Mouse (Mus musculus) kidney, embryonic 15.5 days (tissue): ENCODE measurements around the gene Fbxw9. TPM values are rescaled to one million over a fixed set of nuclear protein-coding genes. Genes with fewer than 3 reads are reported as not detected.
A peak's percentile ranks its signal among the peaks of the same experiment; 100 is the strongest.
"Not testable (repeated sequence)": the region's sequence is repeated elsewhere in the genome, so short reads cannot be mapped to it uniquely, and the experiment has no call there.

Source experiments
- ATAC-seq: fragments of 200-750 bp; cut with Nextera tagmentation; replicated peaks from 2 replicates; pipeline ENCODE4 v1.8.0; 2017; ENCODE audit warnings: moderate TSS enrichment; ENCODE audit not compliant: low FRiP score
- H3K27ac ChIP-seq: fragments of 300-500 bp; sonication (generic); 2 replicates; pipeline ENCODE4 v1.5.1; 2015; ENCODE audit warnings: mild to moderate bottlenecking, inconsistent platforms
- H3K27me3 ChIP-seq: fragments of 300-500 bp; sonication (generic); 2 replicates; pipeline ENCODE4 v1.6.1; 2015; ENCODE audit warnings: inconsistent platforms
- H3K36me3 ChIP-seq: fragments of 300-500 bp; sonication (generic); 2 replicates; pipeline ENCODE4 v1.6.1; 2015; ENCODE audit warnings: inconsistent platforms
- H3K4me1 ChIP-seq: fragments of 300-500 bp; sonication (generic); 2 replicates; pipeline ENCODE4 v1.6.1; 2015; ENCODE audit warnings: inconsistent platforms
- H3K4me2 ChIP-seq: fragments of 300-500 bp; sonication (generic); 2 replicates; pipeline ENCODE4 v1.6.1; 2015; ENCODE audit warnings: moderate library complexity, mild to moderate bottlenecking, inconsistent platforms
- H3K4me3 ChIP-seq: fragments of 300-500 bp; sonication (generic); replicated peaks from 2 replicates; pipeline ENCODE4 v1.5.1; 2015; ENCODE audit warnings: mild to moderate bottlenecking, inconsistent platforms
- H3K9ac ChIP-seq: fragments of 300-500 bp; sonication (generic); 2 replicates; pipeline ENCODE4 v1.6.1; 2015; ENCODE audit warnings: mild to moderate bottlenecking, inconsistent platforms
- H3K9me3 ChIP-seq: fragments of 300-500 bp; sonication (generic); replicated peaks from 2 replicates; pipeline ENCODE4 v1.6.1; 2016; ENCODE audit warnings: inconsistent platforms
- WGBS: fragments of 180-500 bp; shearing (Covaris S2); methylation state at CpG from one replicate; pipeline ENCODE4 v1.1.7; 2015; ENCODE audit warnings: mixed read lengths; 5-methylcytosine and 5-hydroxymethylcytosine counted together
- polyA plus RNA-seq: library from polyadenylated mRNA; unstranded; fragments of >200 nt; fragmentation: Nextera tagmentation; extraction: Ambion mirVana; gene quantifications from 2 replicates; pipeline ENCODE4 v1.2.1, GENCODE M21; 2015

Fbxw9 gene
- polyA plus RNA-seq, 1 experiment from 2014 or later: 32.1 TPM

GRCm38 (mm10) chr8:85076001-85076400 is 16.1 kb downstream of the Fbxw9 start:
- peaks cover 56% of the 10 kb centered on the region for H3K36me3 ChIP-seq
- H3K27me3 ChIP-seq: no peaks in the 10 kb centered on the region
- peaks cover 25% of the 10 kb centered on the region for H3K4me1 ChIP-seq
- ATAC-seq: no peak
- H3K4me2 ChIP-seq: no peak overlapping the region
- H3K4me3 ChIP-seq: no peak overlapping the region
- WGBS: 82% methylated on average over 9 of the region's 9 CpGs
- no peaks in the 10 kb centered on the region for H3K9me3 ChIP-seq
- no peak overlapping the region for H3K27ac ChIP-seq
- H3K9ac ChIP-seq: no peak overlapping the region

GRCm38 (mm10) chr8:85076993-85077392 is 17.1 kb downstream of the Fbxw9 start:
- H3K27me3 ChIP-seq: no peaks in the 10 kb centered on the region
- H3K9ac ChIP-seq: no peak overlapping the region
- H3K9me3 ChIP-seq: no peaks in the 10 kb centered on the region
- no peak overlapping the region for H3K4me3 ChIP-seq
- H3K27ac ChIP-seq: no peak overlapping the region
- peaks cover 56% of the 10 kb centered on the region for H3K36me3 ChIP-seq
- peaks cover 32% of the 10 kb centered on the region for H3K4me1 ChIP-seq
- no peak overlapping the region for H3K4me2 ChIP-seq
- WGBS: 0% methylated on average over 2 of the region's 2 CpGs
- no peak for ATAC-seq

GRCm38 (mm10) chr8:85080214-85080531 is 20.3 kb downstream of the Fbxw9 start:
- under 1% methylated on average over 25 of the region's 25 CpGs for WGBS
- H3K9ac ChIP-seq: peak overlapping the region; percentile 79

GRCm38 (mm10) chr8:85080532-85081215 is 20.8 kb downstream of the Fbxw9 start, which contains the start of gene Wdr83os:
Gene Wdr83os, plus strand, starts transcription at chr8:85080740.
- under 1% methylated on average over 30 of the region's 30 CpGs for WGBS
- H3K4me1 ChIP-seq: peaks cover 39% of the 10 kb centered on the region
- peak within 1 kb of the TSS; percentile 79 for H3K9ac ChIP-seq
- peak within 1 kb of the TSS; percentile 90 for H3K27ac ChIP-seq
- no peaks in the 10 kb centered on the region for H3K9me3 ChIP-seq
- peak within 1 kb of the TSS; percentile 83 for H3K4me3 ChIP-seq
- no peaks in the 10 kb centered on the region for H3K27me3 ChIP-seq
- ATAC-seq: peak; percentile 2; the same call in 1 of the 2 replicates
- peaks cover 37% of the 10 kb centered on the region for H3K36me3 ChIP-seq
- peak within 1 kb of the TSS; percentile 75 for H3K4me2 ChIP-seq

More at GRCm38 (mm10) chr8:85080214-85080531, 20.3 kb downstream of the Fbxw9 start:
- no peaks in the 10 kb centered on the region for H3K27me3 ChIP-seq
- no peak for ATAC-seq
- peak overlapping the region; percentile 90 for H3K27ac ChIP-seq
- H3K4me2 ChIP-seq: peak overlapping the region; percentile 75
- H3K4me3 ChIP-seq: peak overlapping the region; percentile 83
- H3K9me3 ChIP-seq: no peaks in the 10 kb centered on the region
- H3K36me3 ChIP-seq: peaks cover 37% of the 10 kb centered on the region
- H3K4me1 ChIP-seq: peaks cover 39% of the 10 kb centered on the region

- Histone ChIP-seq H3K4me3 (peak within 1 kb of the TSS; percentile 83), H3K9me3 (no peaks in the 10 kb centered on the region), H3K27me3 (no peaks in the 10 kb centered on the region), H3K36me3 (peaks cover 36% of the 10 kb centered on the region), H3K9ac (peak within 1 kb of the TSS; percentile 79), H3K27ac (peak within 1 kb of the TSS; percentile 90), H3K4me1 (peaks cover 39% of the 10 kb centered on the region), H3K4me2 (peak within 1 kb of the TSS; percentile 75)
- ATAC-seq: peak; percentile 77
- under 1% methylated on average over 9 of the region's 9 CpGs for WGBS
Measured at GRCm38 (mm10) chr8:85081216-85081555, 21.3 kb downstream of the Fbxw9 start, which contains the start of gene Wdr83. Gene Wdr83, minus strand, starts transcription at chr8:85081306.

GRCm38 (mm10) chr8:85082169-85082568 is 22.3 kb downstream of the Fbxw9 start:
- not testable (repeated sequence) for ATAC-seq, H3K4me2 ChIP-seq, H3K27ac ChIP-seq, H3K4me3 ChIP-seq, H3K9me3 ChIP-seq, H3K27me3 ChIP-seq, H3K9ac ChIP-seq
- Histone ChIP-seq H3K36me3 (peaks cover 36% of the 10 kb centered on the region), H3K4me1 (peaks cover 39% of the 10 kb centered on the region)
- 83% methylated on average over 4 of the region's 4 CpGs for WGBS

GRCm38 (mm10) chr8:85083108-85083813 is 23.4 kb downstream of the Fbxw9 start, which contains the start of gene Man2b1:
Gene Man2b1, plus strand, starts transcription at chr8:85083270.
- Histone ChIP-seq H3K4me2 (peak within 1 kb of the TSS; percentile 89), H3K27me3 (no peaks in the 10 kb centered on the region), H3K4me1 (peaks cover 39% of the 10 kb centered on the region), H3K36me3 (peaks cover 38% of the 10 kb centered on the region), H3K4me3 (peak within 1 kb of the TSS; percentile 69), H3K27ac (peak within 1 kb of the TSS; percentile 54), H3K9me3 (no peaks in the 10 kb centered on the region), H3K9ac (peak within 1 kb of the TSS; percentile 65)
- peak; percentile 87 for ATAC-seq
- under 1% methylated on average over 30 of the region's 30 CpGs for WGBS

GRCm38 (mm10) chr8:85084633-85085032 is 24.8 kb downstream of the Fbxw9 start:
- H3K4me2 ChIP-seq: no peak overlapping the region
- no peak for ATAC-seq
- 89% methylated on average over 8 of the region's 8 CpGs for WGBS

GRCm38 (mm10) chr8:85086238-85086637 is 26.4 kb downstream of the Fbxw9 start:
- H3K9me3 ChIP-seq: no peaks in the 10 kb centered on the region
- H3K9ac ChIP-seq: no peak overlapping the region
- no peaks in the 10 kb centered on the region for H3K27me3 ChIP-seq
- peaks cover 43% of the 10 kb centered on the region for H3K36me3 ChIP-seq
- H3K4me1 ChIP-seq: peaks cover 29% of the 10 kb centered on the region
- H3K27ac ChIP-seq: no peak overlapping the region
- no peak overlapping the region for H3K4me2 ChIP-seq
- WGBS: 81% methylated on average over 3 of the region's 3 CpGs
- H3K4me3 ChIP-seq: no peak overlapping the region
- ATAC-seq: no peak

More at GRCm38 (mm10) chr8:85084633-85085032, 24.8 kb downstream of the Fbxw9 start:
- Histone ChIP-seq H3K27me3 (no peaks in the 10 kb centered on the region), H3K36me3 (peaks cover 43% of the 10 kb centered on the region), H3K9me3 (no peaks in the 10 kb centered on the region), H3K4me3 (0 out of 2 replicates have a peak overlapping the region, but pooled peaks have one; percentile 69), H3K9ac (no peak overlapping the region), H3K4me1 (peaks cover 36% of the 10 kb centered on the region), H3K27ac (no peak overlapping the region)

- Histone ChIP-seq H3K36me3 (peaks cover 57% of the 10 kb centered on the region), H3K9ac (no peak overlapping the region), H3K9me3 (no peaks in the 10 kb centered on the region), H3K27me3 (no peaks in the 10 kb centered on the region), H3K4me1 (peaks cover 8% of the 10 kb centered on the region), H3K27ac (no peak overlapping the region), H3K4me2 (no peak overlapping the region), H3K4me3 (no peak overlapping the region)
- WGBS: 81% methylated on average over 2 of the region's 2 CpGs
- ATAC-seq: no peak
Measured at GRCm38 (mm10) chr8:85088771-85089170, 28.9 kb downstream of the Fbxw9 start.

GRCm38 (mm10) chr8:85090856-85091255 is 31.0 kb downstream of the Fbxw9 start:
- H3K4me3 ChIP-seq: no peak overlapping the region
- no peaks in the 10 kb centered on the region for H3K9me3 ChIP-seq
- H3K36me3 ChIP-seq: peaks cover 66% of the 10 kb centered on the region
- no peaks in the 10 kb centered on the region for H3K4me1 ChIP-seq
- no peak overlapping the region for H3K27ac ChIP-seq
- no peak overlapping the region for H3K9ac ChIP-seq
- no peak overlapping the region for H3K4me2 ChIP-seq
- H3K27me3 ChIP-seq: no peaks in the 10 kb centered on the region
- 89% methylated on average over 11 of the region's 11 CpGs for WGBS
- no peak for ATAC-seq

GRCm38 (mm10) chr8:85091526-85092090 is 31.8 kb downstream of the Fbxw9 start:
- H3K27me3 ChIP-seq: no peaks in the 10 kb centered on the region
- no peaks in the 10 kb centered on the region for H3K4me1 ChIP-seq
- no peak overlapping the region for H3K4me2 ChIP-seq
- no peak for ATAC-seq
- no peak overlapping the region for H3K4me3 ChIP-seq
- H3K27ac ChIP-seq: no peak overlapping the region
- H3K9ac ChIP-seq: no peak overlapping the region
- peaks cover 69% of the 10 kb centered on the region for H3K36me3 ChIP-seq
- no peaks in the 10 kb centered on the region for H3K9me3 ChIP-seq
- 36% methylated on average over 21 of the region's 21 CpGs for WGBS
